Mouse (Mus musculus) fat pad, adult 2 months (tissue): ENCODE data around the gene 1700001K19Rik.
"Not testable (repeated sequence)": the region's sequence is repeated elsewhere in the genome, so short reads cannot be mapped to it uniquely, and the experiment has no call there.

Source experiments
- DNase-seq: peaks from one replicate; pipeline ENCODE4 v3.0.0-alpha.2; 2011; ENCODE audit warnings: low read depth, low spot score; ENCODE audit errors: extremely low read depth

1700001K19Rik gene

DNA sequence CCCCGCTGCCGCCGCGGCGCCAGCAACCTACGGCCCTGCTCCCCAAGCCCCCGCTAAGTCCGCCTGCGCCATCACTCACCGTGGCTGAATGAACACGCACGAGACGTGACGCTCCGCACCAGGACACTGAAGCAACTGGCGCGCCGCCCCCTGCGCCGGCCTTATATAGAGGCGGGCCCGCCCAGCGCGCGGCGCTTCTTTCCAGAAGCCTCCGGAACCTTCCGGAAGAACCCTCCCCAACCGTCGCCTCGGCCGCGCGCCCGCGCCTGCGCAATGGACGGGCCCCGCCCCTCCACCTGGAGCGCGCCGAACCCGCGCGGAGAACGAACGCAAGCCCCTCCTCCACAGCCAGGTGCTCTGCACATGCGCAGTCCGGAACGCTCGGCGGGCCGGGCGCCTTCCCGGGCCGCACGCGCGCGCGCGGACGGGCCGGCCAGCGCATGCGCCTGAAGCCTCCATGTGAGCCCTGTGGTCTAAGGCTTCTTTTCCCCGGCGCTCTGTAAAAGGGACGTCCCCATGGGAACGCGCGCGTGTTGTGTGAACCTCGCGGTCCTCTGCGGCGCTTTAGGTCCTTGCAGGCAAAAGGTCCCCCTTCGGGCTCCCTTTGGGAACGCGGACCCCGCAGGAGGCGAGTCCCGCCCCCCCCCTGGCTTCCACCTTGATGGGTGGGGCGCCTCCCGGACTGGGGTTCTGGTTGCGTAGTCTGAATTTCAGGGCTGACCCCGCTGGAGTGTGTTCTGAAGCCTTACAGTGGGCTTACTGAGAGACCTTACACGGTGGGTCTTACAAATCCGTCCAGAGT lies 14.0 kb upstream of the 1700001K19Rik start:
- no peak for DNase-seq

DNA sequence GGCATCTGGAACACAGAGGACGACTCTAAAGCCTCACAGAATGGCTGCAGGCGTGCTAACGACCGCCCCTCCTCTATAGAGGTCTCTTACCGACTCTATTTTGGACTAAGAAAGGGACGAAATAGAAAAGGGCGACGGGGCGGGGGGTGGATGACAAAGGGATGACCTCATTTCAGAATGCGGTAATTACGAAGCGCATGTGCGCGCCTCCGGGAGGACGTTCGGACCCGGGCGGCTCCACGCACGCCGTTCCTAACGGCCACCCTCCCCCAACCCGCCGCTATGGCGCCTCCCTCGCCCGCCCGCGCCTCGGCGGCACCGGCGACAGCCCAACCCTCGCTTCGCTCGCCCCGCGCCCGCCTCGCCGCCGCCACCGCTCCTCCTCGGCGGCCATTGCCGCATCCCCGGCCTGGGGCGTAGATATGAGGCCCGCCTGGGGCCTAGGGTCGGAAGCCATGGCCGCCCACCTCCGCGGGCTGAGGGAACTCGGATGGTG lies 13.3 kb upstream of the 1700001K19Rik start:
- DNase-seq: no peak

DNA sequence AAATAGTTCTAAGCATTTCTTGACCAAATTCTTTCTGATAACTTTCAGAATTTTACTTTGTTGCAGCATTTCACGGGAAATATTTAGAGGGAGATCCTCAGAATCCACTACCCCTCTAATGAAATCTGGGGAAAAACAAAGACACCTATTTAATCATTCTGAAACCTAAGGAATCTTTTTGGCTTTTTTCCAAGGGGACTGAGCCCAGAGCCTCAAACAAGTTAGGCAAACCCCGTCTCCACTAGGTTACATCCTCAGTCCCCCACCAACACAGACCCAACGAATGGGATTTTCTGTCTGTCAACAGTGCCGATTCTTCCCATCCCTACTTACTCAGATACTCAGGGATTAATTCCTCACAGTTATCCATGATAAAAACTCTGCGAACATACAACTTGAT lies 11.0 kb upstream of the 1700001K19Rik start:
- DNase-seq: not testable (repeated sequence)

DNA sequence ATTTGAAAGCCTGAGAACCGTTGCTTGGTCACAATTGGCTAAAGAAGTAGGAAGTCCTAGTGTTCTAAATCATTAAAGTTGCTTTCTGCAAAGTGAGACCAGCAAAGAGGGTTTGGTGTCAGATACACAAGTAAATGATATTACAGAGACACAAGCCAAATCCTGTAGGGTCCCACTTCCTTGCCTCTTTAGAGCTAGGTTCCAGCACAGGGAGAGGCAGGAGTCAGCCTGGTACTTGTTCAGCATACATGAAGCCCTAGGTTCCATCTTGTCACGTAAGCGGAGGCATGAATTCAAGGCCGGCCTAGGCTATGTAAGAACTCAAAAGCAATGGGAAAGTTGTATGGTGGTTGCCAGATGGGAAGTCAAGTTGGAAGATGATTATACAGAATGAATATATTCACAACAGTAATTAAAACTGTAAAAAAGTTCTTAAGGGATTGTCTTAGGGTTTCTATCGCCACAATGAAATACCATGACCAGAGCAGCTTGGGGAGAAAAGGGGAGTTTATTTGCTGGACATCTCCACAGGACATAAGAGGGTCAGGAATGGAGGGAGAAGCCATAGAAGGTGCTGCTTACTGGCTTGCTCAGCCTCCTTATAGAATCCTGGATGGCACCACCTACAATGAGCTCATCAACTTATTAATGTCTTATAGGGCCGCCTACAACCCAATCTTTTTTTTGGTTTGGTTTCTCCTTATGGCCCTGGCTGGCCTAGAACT lies 7.7 kb upstream of the 1700001K19Rik start:
- no peak for DNase-seq

DNA sequence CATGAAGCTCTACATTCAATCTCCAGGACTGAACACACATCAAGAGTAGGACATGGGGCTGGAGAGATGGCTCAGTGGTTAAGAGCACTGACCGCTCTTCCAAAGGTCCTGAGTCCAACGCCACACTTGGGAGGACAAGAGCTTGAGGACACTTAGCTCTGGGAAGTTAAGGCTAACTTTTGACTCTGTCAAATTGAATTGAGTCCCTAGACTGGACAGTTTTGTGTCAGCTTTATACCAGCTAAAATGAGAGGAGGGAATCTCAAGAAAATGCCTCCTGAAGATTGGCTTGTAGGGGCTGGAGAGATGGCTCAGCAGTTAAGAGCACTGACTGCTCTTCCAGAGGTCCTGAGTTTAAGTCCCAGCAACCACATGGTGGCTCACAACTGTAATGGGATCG lies 6.5 kb upstream of the 1700001K19Rik start:
- not testable (repeated sequence) for DNase-seq

DNA sequence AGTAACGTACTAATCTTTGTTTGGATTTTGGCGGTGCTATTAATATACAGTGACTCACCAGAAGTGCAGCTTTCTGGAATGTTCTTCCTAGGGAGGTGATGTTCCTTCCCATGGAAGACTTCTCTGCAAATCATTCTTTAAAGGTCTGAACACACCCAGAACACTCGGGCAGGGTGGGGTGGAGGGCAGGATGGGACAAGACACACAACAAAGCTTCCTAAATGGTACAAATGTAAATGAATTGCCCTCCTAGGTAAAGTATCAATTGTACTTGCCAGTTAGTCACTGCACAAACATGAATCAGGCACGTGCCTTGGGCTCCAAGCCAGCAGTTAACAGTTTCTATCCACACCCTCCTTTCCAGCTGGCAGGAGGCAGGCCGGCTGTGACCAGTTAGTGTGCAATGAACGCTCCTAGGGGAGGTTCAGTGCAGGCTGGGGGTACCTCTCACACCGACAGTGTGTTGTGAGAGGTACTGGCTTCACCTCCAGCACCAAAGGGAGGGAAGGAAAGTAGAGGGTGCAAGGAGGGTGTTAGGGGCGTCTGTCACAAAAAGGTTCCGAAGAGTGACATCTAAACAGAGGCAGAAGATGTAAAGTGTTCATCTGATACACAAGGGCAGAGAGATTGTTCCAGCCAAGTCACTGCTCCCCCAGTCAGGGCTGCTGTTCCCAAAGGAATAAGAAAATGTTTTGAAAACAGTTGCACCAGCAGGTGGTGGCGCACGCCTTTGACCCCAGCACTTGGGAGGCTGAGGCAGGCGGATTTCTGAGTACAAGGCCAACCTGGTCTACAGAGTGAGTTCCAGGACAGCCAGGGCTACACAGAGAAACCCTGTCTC lies 5.7 kb upstream of the 1700001K19Rik start:
- no peak for DNase-seq

DNA sequence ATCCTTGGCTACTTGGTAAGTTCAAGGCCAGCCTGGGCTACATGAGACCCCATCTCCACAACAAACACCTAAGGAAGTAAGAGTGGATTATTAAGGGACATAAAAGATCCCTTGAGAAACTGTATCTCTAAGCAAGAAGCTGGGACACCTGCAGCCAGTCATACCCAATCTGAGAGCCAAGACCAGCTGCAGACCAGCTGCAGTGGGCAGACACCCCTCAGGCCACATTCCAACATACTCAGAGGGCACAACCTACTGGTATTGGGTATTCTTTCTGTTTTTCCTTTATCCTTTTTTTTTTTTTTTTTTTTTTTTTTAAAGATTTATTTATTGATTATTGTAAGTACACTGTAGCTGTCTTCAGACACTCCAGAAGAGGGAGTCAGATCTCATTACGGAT lies 1.2 kb upstream of the 1700001K19Rik start:
- DNase-seq: no peak

DNA sequence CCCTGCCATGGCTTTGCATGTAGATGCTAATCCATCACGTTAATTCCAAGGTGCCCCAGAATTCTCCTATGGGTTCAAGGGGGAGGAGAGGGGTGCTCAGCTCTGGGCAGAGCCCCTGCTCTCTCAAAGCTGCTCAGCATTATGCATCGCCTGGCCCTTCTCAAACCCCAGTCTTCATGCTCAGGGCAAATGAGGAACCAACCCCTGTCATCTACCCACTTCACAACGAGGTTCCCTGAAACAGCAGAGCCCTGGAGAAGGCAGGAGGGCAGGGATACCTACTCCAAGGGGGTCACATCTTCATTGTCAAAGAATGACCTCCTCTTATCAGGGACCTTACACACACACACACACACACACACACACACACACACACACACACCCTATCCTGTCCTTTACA lies 541 bp downstream of the 1700001K19Rik start:
- DNase-seq: no peak

DNA sequence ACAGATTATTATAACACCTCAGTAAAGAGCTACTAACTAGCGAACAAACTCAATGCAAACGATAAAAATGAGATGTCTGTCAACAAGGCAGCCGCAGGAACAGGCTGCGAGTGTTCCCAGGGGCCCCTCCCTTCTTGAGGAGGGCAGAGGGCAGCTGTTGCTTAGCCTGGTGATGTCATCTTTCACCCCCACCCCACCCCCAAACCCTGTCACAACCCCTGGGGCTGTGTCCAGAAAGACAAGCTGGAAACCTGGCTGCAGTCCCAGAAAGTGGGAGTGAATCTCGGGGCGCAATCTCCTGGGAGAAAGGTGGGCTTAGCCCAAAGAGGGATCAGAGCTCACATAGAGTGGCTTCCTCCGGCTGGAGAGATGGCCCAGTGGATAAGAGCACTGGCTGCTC lies 1.2 kb downstream of the 1700001K19Rik start:
- no peak for DNase-seq

DNA sequence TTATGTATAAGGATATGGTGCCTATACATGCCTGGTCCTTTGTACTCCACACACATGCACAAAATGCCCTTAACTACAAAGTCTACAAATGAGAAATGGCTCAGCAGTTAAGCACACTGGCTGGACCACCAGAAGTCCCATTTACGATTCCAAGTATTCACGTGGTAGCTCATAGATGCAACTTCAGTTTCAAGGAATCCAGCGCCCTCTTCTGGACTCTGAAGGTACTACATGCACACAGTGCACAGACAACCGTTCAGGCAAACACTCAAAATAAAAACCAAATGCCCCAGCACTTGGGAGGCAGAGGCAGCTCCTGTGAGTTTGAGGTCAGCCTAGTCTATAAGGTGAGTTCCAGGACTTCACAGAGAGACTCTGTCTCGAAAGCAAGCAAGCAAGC lies 8.2 kb downstream of the 1700001K19Rik start:
- no peak for DNase-seq

DNA sequence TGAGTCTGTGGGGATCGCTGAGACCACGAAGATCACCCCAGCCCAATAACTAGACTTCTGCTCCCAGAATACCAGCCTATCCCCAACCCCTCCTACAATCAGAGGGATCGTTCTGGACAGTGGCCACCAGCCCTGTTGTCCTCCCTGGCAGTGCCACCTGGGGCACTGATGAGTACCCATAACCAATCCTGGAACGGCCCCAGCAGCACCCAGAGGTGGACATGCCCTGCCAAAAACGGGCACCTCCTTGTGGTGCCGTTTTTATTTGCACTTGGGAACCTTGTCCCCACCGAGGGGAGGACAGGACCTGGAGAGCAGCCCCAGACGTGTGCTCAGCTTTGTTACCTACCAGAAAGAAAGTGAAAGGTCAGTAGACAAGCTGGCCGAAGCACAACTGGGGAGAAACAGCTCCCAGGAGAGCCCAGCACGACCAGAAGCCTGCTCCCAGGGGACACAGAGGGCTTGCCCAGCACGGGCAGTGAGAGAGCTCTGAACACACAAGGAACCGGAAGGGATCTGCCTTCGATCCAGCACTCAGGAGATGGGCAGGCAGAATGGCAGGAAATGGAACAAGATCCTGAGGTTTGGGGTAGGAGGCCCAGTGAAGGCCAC lies 14.8 kb downstream of the 1700001K19Rik start:
- DNase-seq: no peak

DNA sequence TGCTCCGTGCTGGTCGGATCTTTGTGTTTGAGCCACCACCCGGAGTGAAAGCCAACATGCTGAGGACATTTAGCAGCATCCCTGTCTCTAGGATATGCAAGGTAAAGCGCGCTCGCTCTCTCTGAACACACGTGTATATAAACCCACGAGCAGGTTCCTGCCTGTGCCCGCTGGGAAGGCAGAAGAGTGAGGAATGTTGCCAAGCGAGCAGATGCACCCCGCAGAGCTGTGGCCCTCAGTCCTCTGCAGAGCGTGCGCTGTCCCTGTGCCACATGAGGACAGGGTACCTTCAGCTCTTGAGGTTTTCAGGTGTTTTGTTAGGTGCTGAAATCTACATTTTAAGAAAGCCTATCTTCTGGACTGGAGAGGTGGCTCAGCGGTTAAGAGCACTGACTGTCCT lies 20.7 kb downstream of the 1700001K19Rik start:
- DNase-seq: no peak

DNA sequence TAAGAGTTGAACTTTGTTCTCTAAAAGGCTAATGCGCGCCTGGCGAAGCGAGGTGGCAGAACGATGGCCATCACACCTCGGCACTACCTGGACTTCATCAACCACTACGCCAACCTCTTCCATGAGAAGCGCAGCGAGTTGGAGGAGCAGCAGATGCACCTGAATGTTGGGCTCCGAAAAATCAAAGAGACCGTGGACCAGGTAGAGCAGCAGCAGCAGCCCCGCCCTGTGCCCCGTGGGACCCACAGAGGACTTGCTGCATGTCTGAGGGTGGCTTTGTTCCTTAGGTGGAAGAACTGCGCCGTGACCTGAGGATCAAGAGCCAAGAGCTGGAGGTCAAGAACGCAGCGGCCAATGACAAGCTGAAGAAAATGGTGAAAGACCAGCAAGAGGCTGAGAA lies 31.0 kb downstream of the 1700001K19Rik start:
- no peak for DNase-seq

DNA sequence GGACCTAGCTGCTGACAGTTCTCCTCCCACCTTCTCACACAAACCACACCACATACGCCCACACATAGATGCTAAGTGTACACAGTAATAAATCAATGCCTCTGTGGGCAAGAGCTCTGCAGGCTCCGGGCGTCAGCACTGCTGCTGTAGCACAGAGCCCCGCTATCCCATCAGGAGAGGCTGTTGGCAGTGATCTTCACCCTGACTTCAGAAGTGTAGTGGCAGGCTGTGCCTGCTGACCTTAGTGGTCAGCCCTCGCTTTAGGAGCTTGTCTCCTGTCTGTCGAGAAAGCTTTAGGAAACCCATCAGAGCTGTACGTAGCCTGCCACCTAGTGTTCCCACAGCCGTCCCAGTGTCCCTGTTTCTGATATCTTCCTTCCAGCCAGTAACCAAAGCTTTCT lies 32.2 kb downstream of the 1700001K19Rik start:
- no peak for DNase-seq

DNA sequence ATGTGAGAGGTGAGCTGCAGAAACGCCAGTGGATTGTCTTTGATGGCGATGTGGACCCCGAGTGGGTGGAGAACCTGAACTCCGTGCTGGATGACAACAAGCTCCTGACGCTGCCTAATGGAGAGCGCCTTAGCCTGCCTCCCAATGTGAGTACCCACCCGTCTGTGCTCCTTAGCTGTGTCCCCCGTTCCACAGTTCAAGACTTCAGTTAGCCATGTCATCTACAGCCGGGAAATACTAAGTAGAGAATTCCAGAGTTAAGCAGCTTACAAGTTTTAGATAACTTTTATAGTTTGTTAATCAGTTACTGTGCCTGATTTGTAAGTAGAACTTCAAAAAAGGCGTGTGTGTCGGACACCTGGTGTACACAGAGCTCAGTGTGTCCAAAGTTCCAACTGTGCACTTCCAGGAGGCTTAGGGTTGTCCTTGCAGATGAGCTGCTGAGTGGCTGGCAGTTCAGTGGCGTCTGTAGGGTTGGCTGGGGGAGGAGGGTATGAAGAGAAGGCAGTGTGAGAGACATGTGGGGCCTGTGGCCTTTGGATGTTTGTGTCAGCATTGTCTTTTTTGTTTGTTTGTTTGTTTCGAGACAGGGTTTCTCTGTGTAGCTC lies 44.8 kb downstream of the 1700001K19Rik start:
- no peak for DNase-seq

DNA sequence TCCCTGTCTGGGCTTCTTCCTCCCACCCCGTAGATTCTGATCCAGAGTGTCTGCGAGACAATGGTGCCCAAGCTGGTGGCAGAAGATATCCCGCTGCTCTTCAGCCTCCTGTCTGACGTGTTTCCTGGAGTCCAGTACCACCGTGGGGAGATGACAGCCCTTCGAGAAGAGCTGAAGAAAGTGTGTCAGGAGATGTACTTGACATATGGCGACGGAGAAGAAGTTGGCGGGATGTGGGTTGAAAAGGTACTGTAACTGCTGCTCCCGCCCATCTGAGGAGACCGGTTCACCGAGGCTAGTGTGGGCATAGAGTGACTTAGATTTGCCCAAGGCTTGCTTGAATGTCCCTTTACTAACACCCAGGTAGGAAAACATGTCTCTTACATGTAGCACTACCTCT lies 46.1 kb downstream of the 1700001K19Rik start:
- DNase-seq: no peak

DNA sequence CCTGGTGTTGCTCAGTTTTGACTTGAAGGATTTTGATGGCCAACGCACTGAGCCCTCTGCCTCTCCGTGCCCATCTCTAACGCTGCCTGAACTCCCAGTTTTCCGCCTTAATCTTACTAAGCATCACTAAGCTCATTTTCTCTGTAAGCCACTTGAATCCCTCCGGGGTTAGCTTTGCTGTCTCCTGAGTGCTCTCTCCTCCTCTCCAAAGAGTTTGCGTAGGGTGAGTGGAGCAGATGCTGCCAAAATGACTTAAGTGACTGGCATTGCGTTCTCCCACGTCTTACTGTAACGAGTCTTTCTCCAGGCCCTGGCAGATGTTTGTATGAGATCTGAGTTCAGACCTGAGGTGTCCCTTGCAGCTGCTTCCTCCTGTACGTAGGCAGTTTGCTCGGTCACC lies 52.4 kb downstream of the 1700001K19Rik start:
- no peak for DNase-seq
